Mouse (Mus musculus) pancreas, adult 10 weeks (tissue): ENCODE measurements around the gene Elovl7. TPM values are rescaled to one million over a fixed set of nuclear protein-coding genes. Genes with fewer than 3 reads are reported as not detected.

Source experiments
- polyA plus RNA-seq: library from polyadenylated mRNA; stranded (reverse); fragments of 350-450 nt; fragmentation: Illumina TruSeq; extraction: RNeasy Lipid Tissue Mini Kit (QIAGEN cat#74804); gene quantifications from one replicate; pipeline ENCODE4 v1.2.3, GENCODE M21; 2015; ENCODE audit warnings: low read depth, low replicate concordance; ENCODE audit not compliant: insufficient read depth

Elovl7 gene
- 1.0 TPM for polyA plus RNA-seq

GRCm38 (mm10) chr13:108214081-108214484, at the start of gene Elovl7:
Gene Elovl7, plus strand, starts transcription at chr13:108214404.

DNA sequence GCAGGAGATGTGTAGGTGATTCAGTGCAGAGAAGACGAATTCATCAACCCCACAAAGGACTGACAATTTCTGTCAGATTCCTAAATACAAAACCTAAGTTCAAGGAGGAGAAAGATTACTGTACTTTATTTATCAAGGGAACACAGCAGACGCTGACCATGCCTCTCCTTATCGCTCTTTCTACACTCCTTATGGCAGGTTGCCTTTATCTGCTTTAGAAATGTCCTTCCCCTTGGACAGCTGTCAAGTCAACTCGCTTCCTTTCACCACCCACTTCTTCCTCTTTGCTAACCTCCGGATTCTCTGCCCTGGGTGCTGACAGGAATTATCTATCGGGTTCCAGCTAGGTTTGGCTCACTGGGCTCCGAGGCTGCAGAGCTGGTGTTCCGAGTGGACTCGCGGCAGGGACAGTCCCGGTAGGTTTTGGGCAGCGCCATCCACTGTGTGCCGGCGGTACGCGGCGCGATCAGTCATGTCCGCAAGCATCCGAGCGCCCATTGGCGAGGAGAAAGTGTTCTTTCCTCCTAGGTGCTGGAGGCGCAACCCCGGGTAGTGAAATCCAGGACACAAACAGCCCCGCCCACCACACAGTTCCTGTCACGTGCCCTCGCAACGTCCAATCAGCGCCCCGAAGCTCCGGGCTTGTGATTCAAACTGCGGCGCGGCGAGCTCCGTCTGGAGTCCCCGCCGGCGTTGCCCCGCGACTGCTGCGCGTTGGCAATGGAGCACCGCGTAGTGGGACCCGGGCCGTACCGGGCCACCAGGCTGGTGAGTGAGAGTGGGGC, 101.7 kb downstream of the Elovl7 start, which contains the start of gene Depdc1b:
Depdc1b (plus strand) TSS at position 631 of the 785 bp plus-strand sequence.

Other genes with a start within 250 kb of the Elovl7 start
- gene Smim15, start 170.0 kb upstream of the Elovl7 start, polyA plus RNA-seq, result 9.0 TPM
- gene Ndufaf2, start 55.8 kb upstream of the Elovl7 start, polyA plus RNA-seq, result 3.8 TPM
- gene Ercc8, start 55.7 kb upstream of the Elovl7 start, polyA plus RNA-seq, result 1.4 TPM
- not detected for gene Depdc1b, start 101.9 kb downstream of the Elovl7 start, polyA plus RNA-seq
- 3.8 TPM for gene Pde4d, start 235.5 kb downstream of the Elovl7 start, polyA plus RNA-seq